17 mouse cellular contexts compared by ENCODE assay signal in the genomic region with DNA sequence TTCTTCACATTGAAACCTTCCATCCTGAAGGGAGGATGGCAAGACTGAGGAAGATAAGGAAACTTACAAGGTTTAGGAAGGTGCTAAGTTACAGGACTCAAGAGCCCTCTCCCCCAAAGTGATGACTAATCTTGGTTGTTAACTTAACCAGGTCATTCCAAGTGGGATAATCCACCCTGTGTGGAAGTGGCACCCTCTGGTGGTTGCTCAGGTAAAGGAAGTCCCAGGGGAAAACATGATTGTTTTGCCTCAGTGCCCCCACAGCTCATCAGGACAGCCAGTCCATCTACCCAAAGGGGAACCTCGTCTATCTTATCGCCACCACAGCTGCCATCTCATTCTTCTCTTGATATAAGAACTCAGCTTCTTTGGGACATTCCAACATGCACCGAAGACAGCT.
DNase-seq lines count a peak whose midpoint lies in the region; ATAC-seq and TF ChIP-seq lines count a peak whose summit lies in the region.
"Had no signal": no experiment of that assay in that cellular context is flagged by ENCODE, and none has a peak within 500 bp of the region (broad histone marks: within the 10 kb centered on the region; RNA-seq: fewer than 3 reads in every experiment).

No protein-coding gene starts in this region.

- no peaks in the 10 kb centered on the region for H3K9me3 ChIP-seq in liver, embryonic 12.5 days (replicated peaks)
- H3K9me3 ChIP-seq: embryonic facial prominence, embryonic 10.5 days; forebrain, embryonic 15.5 days; limb, embryonic 13.5 days had no signal

- no peak overlapping the region for H3K4me2 ChIP-seq in liver, embryonic 12.5 days
- H3K4me2 ChIP-seq: forebrain, embryonic 15.5 days; hindbrain, embryonic 12.5 days; limb, embryonic 13.5 days had no signal

- WGBS in kidney, adult 2 months: 92% methylated on average over 3 of the region's 3 CpGs
- 68% methylated on average over 3 of the region's 3 CpGs for WGBS in liver, embryonic 12.5 days (ENCODE audit: insufficient replicate concordance)

- H3K4me3 ChIP-seq in kidney, adult 2 months (ENCODE audit: insufficient read depth, low read depth, low read length): no peak overlapping the region
- H3K4me3 ChIP-seq in liver, embryonic 12.5 days: no peak overlapping the region
- H3K4me3 ChIP-seq: embryonic facial prominence, embryonic 10.5 days; forebrain, embryonic 15.5 days; hindbrain, embryonic 12.5 days; limb, embryonic 13.5 days had no signal

- TF ChIP-seq POLR2A in kidney, adult 2 months (IDR thresholded peaks at IDR 0.05; ENCODE audit: low read depth, low read length): no peak

- 0 out of 2 replicates have a peak, but pooled peaks have one; percentile 15 for TF ChIP-seq CTCF in kidney, adult 2 months (conservative IDR thresholded peaks at IDR 0.05; ENCODE audit: insufficient read depth, insufficient read length, low read depth, low read length)

- DNase-seq in kidney, adult 2 months: no peak
- no peak for DNase-seq in kidney, postnatal 10 days
- DNase-seq in liver: peak; percentile 30
- DNase-seq in urinary bladder, postnatal 14 days (ENCODE audit: low spot score): peak; percentile 4
- no peak for DNase-seq in urinary bladder, postnatal 36 days (ENCODE audit: low spot score in 2 of 2)
- DNase-seq in cerebellum, adult 11-12 months: no peak
- DNase-seq: B cell, adult 2 months; cerebellum, postnatal 10 days; gastrocnemius, postnatal 14 days; thymus, postnatal 36 days had no signal

- ATAC-seq in liver, embryonic 12.5 days: no peak
- ATAC-seq: forebrain, embryonic 15.5 days; midbrain, embryonic 16.5 days had no signal

- H3K4me1 ChIP-seq in kidney, adult 2 months (ENCODE audit: control insufficient read depth, insufficient read depth, low read length): no peaks in the 10 kb centered on the region
- H3K4me1 ChIP-seq in liver, embryonic 12.5 days: no peaks in the 10 kb centered on the region
- H3K4me1 ChIP-seq: forebrain, embryonic 15.5 days; hindbrain, embryonic 12.5 days; limb, embryonic 13.5 days had no signal

- H3K27me3 ChIP-seq in kidney, adult 2 months (replicated peaks; ENCODE audit: control insufficient read depth, insufficient read depth, low read length): no peaks in the 10 kb centered on the region
- H3K27me3 ChIP-seq in liver, embryonic 12.5 days (replicated peaks): peaks cover 16% of the 10 kb centered on the region
- H3K27me3 ChIP-seq: forebrain, embryonic 15.5 days; hindbrain, embryonic 12.5 days had no signal

- no peak overlapping the region for H3K27ac ChIP-seq in kidney, adult 2 months (ENCODE audit: insufficient read depth, low read depth, low read length)
- H3K27ac ChIP-seq in liver, embryonic 12.5 days: no peak overlapping the region
- H3K27ac ChIP-seq: embryonic facial prominence, embryonic 10.5 days; forebrain, embryonic 15.5 days; hindbrain, embryonic 12.5 days; limb, embryonic 13.5 days; macrophage had no signal

- no peak overlapping the region for H3K9ac ChIP-seq in liver, embryonic 12.5 days
- H3K9ac ChIP-seq: forebrain, embryonic 15.5 days; hindbrain, embryonic 12.5 days; limb, embryonic 13.5 days had no signal

- H3K36me3 ChIP-seq in kidney, adult 2 months (ENCODE audit: control insufficient read depth, insufficient read depth, low read length): no peaks in the 10 kb centered on the region
- H3K36me3 ChIP-seq in liver, embryonic 12.5 days: no peaks in the 10 kb centered on the region
- H3K36me3 ChIP-seq: embryonic facial prominence, embryonic 10.5 days; forebrain, embryonic 15.5 days; hindbrain, embryonic 12.5 days; limb, embryonic 13.5 days had no signal

Comparison
In these comparisons a context has a peak if more than half of its experiments do, and no peak if none do; other contexts are left out.
1. DNase-seq: peak in liver (single experiment) and urinary bladder, postnatal 14 days (single experiment); none in kidney, adult 2 months (single experiment), kidney, postnatal 10 days (single experiment), urinary bladder, postnatal 36 days (0 of 2) and cerebellum, adult 11-12 months (single experiment).